Mouse (Mus musculus) lung, embryonic 16.5 days (tissue): ENCODE measurements around the gene Taf9. TPM values are rescaled to one million over a fixed set of nuclear protein-coding genes. Genes with fewer than 3 reads are reported as not detected.

Source experiments
- ATAC-seq: fragments of 200-750 bp; cut with Nextera tagmentation; 2 replicates; pipeline ENCODE4 v1.8.0; 2017; ENCODE audit warnings: low read depth, mild to moderate bottlenecking, moderate library complexity
- H3K27ac ChIP-seq: fragments of 300-500 bp; sonication (generic); 2 replicates; pipeline ENCODE4 v1.5.1; 2014; ENCODE audit warnings: mild to moderate bottlenecking, control low read depth, low read length
- H3K27me3 ChIP-seq: fragments of 300-500 bp; sonication (generic); 2 replicates; pipeline ENCODE4 v1.6.1; 2014; ENCODE audit warnings: low read depth, low read length, mixed read lengths; ENCODE audit not compliant: control insufficient read depth, insufficient read depth
- H3K36me3 ChIP-seq: fragments of 300-500 bp; sonication (generic); 2 replicates; pipeline ENCODE4 v1.6.1; 2014; ENCODE audit warnings: low read length; ENCODE audit not compliant: control insufficient read depth, insufficient read depth
- H3K4me1 ChIP-seq: fragments of 300-500 bp; sonication (generic); replicated peaks from 2 replicates; pipeline ENCODE4 v1.6.1; 2014; ENCODE audit warnings: low read length, mixed read lengths; ENCODE audit not compliant: control insufficient read depth, insufficient read depth
- H3K4me2 ChIP-seq: fragments of 300-500 bp; sonication (generic); 2 replicates; pipeline ENCODE4 v1.6.1; 2014; ENCODE audit warnings: low read depth, low read length, control low read depth
- H3K4me3 ChIP-seq: fragments of 300-500 bp; sonication (generic); 2 replicates; pipeline ENCODE4 v1.5.1; 2014; ENCODE audit warnings: mild to moderate bottlenecking, low read length, control low read depth
- H3K9ac ChIP-seq: fragments of 300-500 bp; sonication (generic); 2 replicates; pipeline ENCODE4 v1.6.1; 2014; ENCODE audit warnings: low read length, control low read depth
- H3K9me3 ChIP-seq: fragments of 300-500 bp; sonication (generic); 2 replicates; pipeline ENCODE4 v1.6.1; 2016; ENCODE audit warnings: low read length; ENCODE audit not compliant: control insufficient read depth
- WGBS: fragments of 180-500 bp; shearing (Covaris S2); extraction: QIAGEN DNeasy Blood & Tissue Kit; methylation state at CpG from one replicate; pipeline ENCODE4 v1.1.7; 2014; 5-methylcytosine and 5-hydroxymethylcytosine counted together
- polyA plus RNA-seq: library from polyadenylated mRNA; unstranded; fragments of >200 nt; fragmentation: Nextera tagmentation; extraction: Ambion mirVana; gene quantifications from 2 replicates; pipeline ENCODE4 v1.2.1, GENCODE M21; 2015

Gene Taf9
- polyA plus RNA-seq, 1 experiment from 2014 or later = 17.4 TPM

DNA sequence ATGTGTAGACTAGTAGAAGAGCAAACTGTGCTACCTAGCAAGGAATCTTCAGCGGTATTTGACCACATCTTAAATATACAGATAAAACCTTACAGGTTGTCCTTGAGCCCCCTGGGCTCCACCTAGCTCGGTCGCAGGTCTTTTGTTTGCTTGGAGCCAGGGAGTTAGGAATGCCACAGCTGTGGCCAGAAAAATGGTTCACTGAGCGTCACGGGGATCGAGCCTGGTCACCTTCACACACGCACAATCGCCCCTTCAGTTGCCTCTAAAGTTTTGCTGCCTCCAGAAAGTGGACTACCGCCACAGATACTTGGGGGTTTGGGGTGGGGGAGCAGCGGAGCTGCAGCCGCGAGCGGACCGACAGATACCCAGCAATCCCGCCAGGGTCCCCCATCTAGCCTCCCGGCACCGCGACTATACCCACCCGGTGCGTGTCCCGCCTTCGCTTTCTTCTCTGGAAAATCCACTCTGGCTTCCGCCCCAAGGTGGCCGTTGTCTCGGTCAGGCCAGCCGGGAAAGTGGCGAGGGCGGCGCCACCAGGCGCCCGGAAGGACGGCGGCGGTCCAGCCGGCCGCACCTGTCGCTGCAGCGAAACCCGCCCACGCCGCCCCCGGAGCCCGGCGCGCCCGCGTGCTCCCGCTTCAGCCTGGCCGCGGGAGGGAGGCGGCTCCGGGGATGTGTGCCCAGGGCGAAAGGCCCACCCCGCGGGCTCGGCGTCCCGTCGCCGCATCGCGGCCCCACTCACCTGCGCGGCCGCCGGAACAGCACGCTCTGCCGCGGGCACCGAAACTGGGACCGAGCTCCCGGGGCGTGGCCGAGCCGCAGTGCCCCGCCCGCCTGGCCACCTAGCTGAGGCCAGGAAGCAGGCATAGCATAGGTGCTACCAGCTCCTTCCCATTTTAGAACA is 34.9 kb upstream of the Taf9 start, which contains the start of gene Marveld2:
Gene Marveld2, minus strand, starts transcription at position 791 of the 907 bp plus-strand sequence.
- Histone ChIP-seq H3K9me3 (no peaks in the 10 kb centered on the region), H3K27me3 (peaks cover 2% of the 10 kb centered on the region; the same call in 1 of the 2 replicates), H3K4me1 (0 out of 2 replicates have a peak, but pooled peaks cover 2% of the 10 kb centered on the region), H3K27ac (peak within 1 kb of the TSS; percentile 87), H3K4me3 (peak within 1 kb of the TSS; percentile 66), H3K36me3 (peaks cover 9% of the 10 kb centered on the region; the same call in 1 of the 2 replicates), H3K9ac (peak within 1 kb of the TSS; percentile 76), H3K4me2 (peak within 1 kb of the TSS; percentile 71)
- peak; percentile 94 for ATAC-seq
- 3% methylated on average over 71 of the region's 77 CpGs for WGBS

DNA sequence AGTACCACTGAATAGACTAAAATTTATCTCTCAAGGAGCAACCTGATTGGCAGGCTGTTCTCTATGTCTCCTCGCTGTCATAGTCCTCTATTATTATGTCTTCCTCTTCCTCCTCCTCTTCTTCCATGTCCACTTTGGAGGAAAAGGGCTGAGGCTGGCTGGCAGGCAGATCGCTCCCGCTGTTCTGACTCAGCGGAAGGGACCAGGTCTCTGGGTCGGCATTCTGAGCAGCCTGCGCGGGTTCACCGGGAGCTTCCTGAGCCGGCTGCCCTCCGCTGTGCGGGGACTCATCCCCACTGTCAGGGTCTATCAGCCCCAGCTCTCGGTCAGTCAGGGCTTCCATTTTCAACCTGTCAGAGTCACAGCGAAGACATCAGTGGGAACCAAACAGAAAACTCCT is 33.8 kb upstream of the Taf9 start:
- peaks cover 9% of the 10 kb centered on the region for H3K36me3 ChIP-seq
- no peak overlapping the region for H3K27ac ChIP-seq
- no peak overlapping the region for H3K4me2 ChIP-seq
- H3K4me1 ChIP-seq = 0 out of 2 replicates have a peak, but pooled peaks cover 2% of the 10 kb centered on the region
- H3K4me3 ChIP-seq = no peak overlapping the region
- H3K9ac ChIP-seq = no peak overlapping the region
- ATAC-seq = no peak
- no peaks in the 10 kb centered on the region for H3K9me3 ChIP-seq
- 85% methylated on average over 13 of the region's 13 CpGs for WGBS
- peaks cover 2% of the 10 kb centered on the region; the same call in 1 of the 2 replicates for H3K27me3 ChIP-seq

DNA sequence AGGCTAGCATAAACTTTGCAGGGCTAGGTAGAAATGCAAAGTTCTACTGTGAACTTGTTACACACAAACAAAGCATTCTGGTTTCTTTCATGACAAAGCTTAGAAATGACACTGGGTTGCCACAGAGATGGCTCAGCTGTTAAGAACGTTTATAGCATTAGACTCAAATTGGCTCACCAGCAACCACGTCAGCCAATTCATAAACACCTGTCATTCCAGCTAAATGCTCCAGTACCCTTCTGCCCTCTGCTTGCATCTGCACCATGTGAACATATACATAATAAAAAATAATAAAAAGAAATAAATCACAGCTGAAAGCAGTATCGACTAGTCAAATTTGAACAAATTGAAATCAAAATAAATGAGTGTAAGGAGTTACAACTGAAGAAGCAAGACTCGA is 29.1 kb upstream of the Taf9 start:
- H3K9me3 ChIP-seq = no peaks in the 10 kb centered on the region
- no peak overlapping the region for H3K4me3 ChIP-seq
- ATAC-seq = no peak
- H3K9ac ChIP-seq = no peak overlapping the region
- H3K27me3 ChIP-seq = no peaks in the 10 kb centered on the region
- H3K36me3 ChIP-seq = peaks cover 26% of the 10 kb centered on the region
- H3K4me1 ChIP-seq = no peaks in the 10 kb centered on the region
- 71% methylated on average over 4 of the region's 4 CpGs for WGBS
- H3K27ac ChIP-seq = no peak overlapping the region
- no peak overlapping the region for H3K4me2 ChIP-seq

DNA sequence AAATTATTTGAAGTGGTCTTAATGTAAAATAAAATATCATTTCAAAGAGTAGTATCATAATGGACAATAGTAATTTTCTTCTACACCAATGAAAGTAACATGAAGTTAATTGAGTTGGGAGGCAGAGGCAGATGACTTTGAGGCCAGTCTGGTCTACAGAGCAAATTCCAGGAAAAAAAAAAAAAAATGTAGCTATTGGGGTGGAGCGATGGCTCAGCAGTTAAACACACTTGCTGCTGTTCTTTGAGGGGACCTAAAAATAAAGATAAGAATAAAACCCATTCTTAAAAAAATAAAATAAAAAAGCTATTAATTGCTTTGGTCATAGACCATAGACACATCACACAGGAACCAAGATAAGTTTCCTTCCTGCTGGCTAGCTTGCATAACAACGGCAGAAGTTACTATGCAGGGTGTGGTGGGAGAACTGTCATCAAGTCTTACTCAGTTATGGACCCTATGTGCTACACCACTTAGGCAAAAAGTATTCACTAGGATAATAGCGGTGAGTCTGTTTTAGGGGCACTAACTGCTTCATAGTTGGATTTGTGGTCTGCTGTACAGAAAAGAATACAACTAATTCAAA is 17.2 kb upstream of the Taf9 start:
- 81% methylated on average over 3 of the region's 3 CpGs for WGBS
- no peaks in the 10 kb centered on the region for H3K9me3 ChIP-seq
- H3K4me3 ChIP-seq = no peak overlapping the region
- no peak for ATAC-seq
- H3K4me1 ChIP-seq = no peaks in the 10 kb centered on the region
- peaks cover 27% of the 10 kb centered on the region for H3K36me3 ChIP-seq
- H3K27me3 ChIP-seq = no peaks in the 10 kb centered on the region
- H3K27ac ChIP-seq = no peak overlapping the region
- no peak overlapping the region for H3K9ac ChIP-seq
- no peak overlapping the region for H3K4me2 ChIP-seq

DNA sequence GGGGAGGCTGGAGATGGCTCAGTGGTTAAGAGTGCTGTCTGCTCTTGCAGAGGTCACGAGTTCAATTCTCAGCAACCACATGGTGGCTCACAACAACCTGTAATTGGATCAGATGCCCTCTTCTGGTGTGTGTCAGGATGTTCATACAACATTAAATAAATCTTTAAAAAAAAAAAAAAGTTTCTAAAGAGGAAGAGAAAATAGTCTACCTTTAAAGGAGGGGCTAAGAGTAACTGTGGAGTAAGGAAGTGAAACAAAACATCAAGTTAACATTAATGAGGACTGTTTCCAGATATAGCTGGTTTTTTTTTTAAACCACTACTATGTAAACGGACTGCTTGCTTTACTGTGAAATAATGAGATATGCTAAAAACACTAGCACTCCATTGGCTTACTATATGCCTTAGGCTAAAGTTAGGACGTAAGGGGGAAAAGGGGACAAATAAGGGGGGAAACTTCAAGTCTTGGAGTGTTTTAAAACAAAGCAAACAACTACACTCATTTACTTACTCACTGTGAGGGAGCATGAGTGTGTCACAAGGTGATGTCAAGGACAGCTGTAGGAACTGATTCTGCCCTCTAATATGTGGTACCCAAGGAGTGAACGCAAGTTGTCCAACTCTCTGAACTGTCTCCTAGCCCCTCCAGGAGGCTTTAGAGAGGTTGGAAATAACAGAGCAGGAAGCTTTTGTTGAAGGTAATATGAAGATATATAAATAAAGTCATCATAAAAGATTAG is 8.7 kb upstream of the Taf9 start:
- WGBS = 87% methylated on average over 4 of the region's 4 CpGs
- peaks cover 19% of the 10 kb centered on the region for H3K36me3 ChIP-seq

DNA sequence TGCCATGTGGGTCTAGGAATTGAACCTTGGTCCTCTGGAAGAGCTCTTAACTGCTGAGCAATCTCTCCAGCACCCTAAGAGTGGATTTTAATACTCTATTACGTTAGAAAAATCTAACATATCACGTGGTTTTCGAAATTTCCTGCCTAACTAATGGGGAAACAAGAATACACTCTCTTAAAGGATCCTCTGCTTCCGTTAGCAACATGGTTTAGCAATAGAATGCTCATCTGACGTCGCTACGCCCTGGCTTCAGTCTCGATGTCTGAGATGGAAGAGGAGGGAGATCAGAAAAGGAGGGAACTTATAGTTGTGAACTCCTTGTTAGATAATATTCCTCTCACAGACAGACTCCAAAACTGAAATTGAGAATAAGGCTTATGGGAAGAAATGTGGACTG is 3.2 kb upstream of the Taf9 start:
- no peak for ATAC-seq
- WGBS = 93% methylated on average over 8 of the region's 8 CpGs
- H3K4me1 ChIP-seq = 0 out of 2 replicates have a peak, but pooled peaks cover 3% of the 10 kb centered on the region

More for the DNA sequence above, 8.7 kb upstream of the Taf9 start:
- Histone ChIP-seq H3K27ac (no peak overlapping the region), H3K9ac (no peak overlapping the region), H3K4me3 (no peak overlapping the region), H3K9me3 (no peaks in the 10 kb centered on the region), H3K4me1 (no peaks in the 10 kb centered on the region), H3K4me2 (no peak overlapping the region), H3K27me3 (no peaks in the 10 kb centered on the region)
- no peak for ATAC-seq

DNA sequence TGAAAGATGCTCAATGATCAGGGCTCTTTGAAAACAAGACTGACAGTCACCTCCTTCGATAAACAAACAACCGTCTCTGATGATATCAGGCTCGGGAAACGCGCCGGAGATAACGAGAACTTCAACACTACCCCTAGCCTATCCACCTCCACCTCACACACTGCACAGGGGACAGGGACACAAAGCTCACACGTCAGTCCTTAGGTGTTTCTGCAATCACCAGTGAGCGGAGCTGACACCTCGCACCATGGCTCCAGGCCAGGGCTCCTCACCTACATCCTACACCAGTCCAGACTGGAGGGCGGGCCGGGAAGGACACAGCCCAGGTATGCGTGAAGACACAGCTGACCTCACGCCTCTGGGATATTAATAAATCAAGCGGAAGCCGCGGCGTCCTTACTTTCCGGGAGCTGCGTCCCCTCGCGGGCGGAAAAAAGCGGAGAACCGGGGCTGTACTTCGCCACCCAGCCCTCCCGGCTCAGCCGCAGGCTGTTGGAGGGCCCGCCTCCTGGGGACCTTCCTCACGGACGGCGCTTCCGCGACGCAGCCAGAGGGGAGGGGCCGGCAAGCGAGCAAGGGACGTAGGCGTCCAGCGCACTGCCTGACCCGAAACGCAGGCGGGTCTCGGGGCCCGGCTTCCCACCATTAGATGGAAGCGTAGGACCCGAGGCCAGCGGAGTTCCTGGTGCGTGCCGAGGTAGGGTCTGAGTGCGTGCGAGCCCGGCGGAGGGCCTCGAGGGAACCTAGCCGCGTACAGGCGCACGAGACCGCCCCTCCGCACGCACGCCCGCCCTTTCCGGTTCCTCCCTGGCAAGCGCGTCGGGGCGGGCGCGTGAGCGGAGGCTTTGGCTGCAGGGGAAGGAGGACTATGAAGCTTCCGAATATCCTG is 585 bp upstream of the Taf9 start, which contains the start of the genes Ak6 and Rad17:
Gene Ak6, plus strand, starts transcription at position 430 of the 889 bp plus-strand sequence.
Gene Rad17, minus strand, starts transcription at position 502 of the 889 bp plus-strand sequence.
- H3K4me3 ChIP-seq = peak within 1 kb of the TSS; percentile 66
- no peaks in the 10 kb centered on the region; the same call in 1 of the 2 replicates for H3K36me3 ChIP-seq
- H3K9me3 ChIP-seq = no peaks in the 10 kb centered on the region
- WGBS = under 1% methylated on average over 73 of the region's 73 CpGs
- ATAC-seq = peak; percentile 98
- peak within 1 kb of the TSS; percentile 96 for H3K27ac ChIP-seq
- peak within 1 kb of the TSS; percentile 83 for H3K4me2 ChIP-seq
- 0 out of 2 replicates have a peak, but pooled peaks cover 3% of the 10 kb centered on the region for H3K4me1 ChIP-seq
- H3K9ac ChIP-seq = peak within 1 kb of the TSS; percentile 75
- no peaks in the 10 kb centered on the region for H3K27me3 ChIP-seq

More for the DNA sequence above, 3.2 kb upstream of the Taf9 start:
- H3K27ac ChIP-seq = no peak overlapping the region
- H3K27me3 ChIP-seq = no peaks in the 10 kb centered on the region
- H3K9me3 ChIP-seq = no peaks in the 10 kb centered on the region
- no peak overlapping the region for H3K4me2 ChIP-seq
- peaks cover 13% of the 10 kb centered on the region for H3K36me3 ChIP-seq
- no peak overlapping the region for H3K4me3 ChIP-seq
- H3K9ac ChIP-seq = no peak overlapping the region

DNA sequence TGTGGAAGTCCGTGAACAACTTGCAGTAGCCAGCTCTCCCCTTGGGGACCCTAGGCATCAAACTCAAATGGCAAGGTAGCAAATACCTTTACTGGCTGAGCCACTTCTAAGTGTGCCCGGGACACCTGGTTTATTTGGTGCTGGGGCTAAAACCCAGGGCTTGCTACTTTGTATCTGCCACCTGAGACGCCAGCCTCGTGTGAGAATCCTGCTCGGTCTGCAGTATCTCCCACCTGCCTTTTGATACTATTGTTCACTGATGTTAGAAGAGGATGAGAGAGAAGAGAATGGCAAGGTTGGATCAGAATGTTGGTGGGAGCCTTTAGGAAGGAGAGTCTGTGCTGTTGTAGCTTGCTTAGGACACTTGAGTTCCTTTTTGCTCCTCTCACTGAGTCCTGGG is 6.7 kb downstream of the Taf9 start:
- no peak overlapping the region for H3K9ac ChIP-seq
- no peak overlapping the region for H3K4me2 ChIP-seq
- H3K9me3 ChIP-seq = no peaks in the 10 kb centered on the region
- H3K4me3 ChIP-seq = no peak overlapping the region
- no peaks in the 10 kb centered on the region for H3K4me1 ChIP-seq
- peaks cover 2% of the 10 kb centered on the region; the same call in 1 of the 2 replicates for H3K36me3 ChIP-seq
- 89% methylated on average over 5 of the region's 5 CpGs for WGBS
- H3K27ac ChIP-seq = no peak overlapping the region
- no peaks in the 10 kb centered on the region for H3K27me3 ChIP-seq
- no peak for ATAC-seq
